Mouse (Mus musculus) c-Kit-positive CD71-negative TER-119-negative erythroid progenitor cells, embryonic 14.5 days (primary cell): ENCODE data around the gene Cltb.
"Not testable (repeated sequence)": the region's sequence is repeated elsewhere in the genome, so short reads cannot be mapped to it uniquely, and the experiment has no call there.

ENCODE experiments used
- DNase-seq: peaks from one replicate; pipeline ENCODE4 v3.0.0-alpha.2; 2013; ENCODE audit warnings: low read depth

Cltb gene

GRCm38 (mm10) chr13:54610972-54611754 is at the start of gene Cltb:
TSS of gene Cltb (minus strand) at chr13:54611344.
- DNase-seq, result peak; percentile 24

DNA sequence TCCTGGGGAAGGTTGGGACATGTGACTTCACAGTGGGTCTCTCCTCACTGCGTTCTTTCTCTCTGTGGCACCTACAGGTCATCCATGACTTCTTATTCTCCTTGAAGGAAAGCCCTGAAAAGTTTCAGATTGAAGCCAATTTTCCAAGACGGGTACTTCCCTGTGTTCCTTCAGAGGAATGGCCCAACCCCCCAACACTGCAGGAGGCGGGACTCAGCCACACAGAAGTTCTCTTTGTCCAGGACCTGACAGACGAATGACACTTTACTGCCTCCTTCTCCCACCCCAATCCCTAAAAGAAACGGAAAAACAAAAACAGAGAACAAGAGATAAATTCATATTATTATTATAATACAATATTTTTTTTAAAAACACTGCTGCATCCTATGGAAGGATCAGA is 49.7 kb upstream of the Cltb start:
- DNase-seq, result no peak

DNA sequence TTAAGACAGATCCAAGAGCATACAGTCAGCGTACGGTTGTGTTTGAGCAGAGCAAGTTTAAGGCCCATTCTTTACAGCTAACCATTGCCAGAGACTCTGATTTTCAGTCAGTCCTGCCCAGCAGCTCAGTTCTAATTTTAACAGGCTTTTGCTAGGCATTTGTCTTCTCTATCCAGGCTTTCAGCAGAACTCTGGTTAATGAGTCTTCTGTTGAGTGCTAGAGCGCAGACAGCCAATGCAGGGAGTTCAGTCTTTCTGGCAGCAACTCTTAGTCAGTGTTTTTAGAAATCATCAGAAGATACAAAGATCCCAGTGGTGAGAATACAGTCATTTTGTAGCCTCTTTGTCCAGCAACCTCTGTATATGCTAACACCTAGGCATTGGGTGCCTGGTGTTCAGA is 39.3 kb upstream of the Cltb start:
- DNase-seq, result no peak

GRCm38 (mm10) chr13:54635011-54635410 is 23.9 kb upstream of the Cltb start:
- DNase-seq, result no peak

- DNase-seq, result no peak
These were observed 21.7 kb upstream of the Cltb start for GRCm38 (mm10) chr13:54632731-54633277.

DNA sequence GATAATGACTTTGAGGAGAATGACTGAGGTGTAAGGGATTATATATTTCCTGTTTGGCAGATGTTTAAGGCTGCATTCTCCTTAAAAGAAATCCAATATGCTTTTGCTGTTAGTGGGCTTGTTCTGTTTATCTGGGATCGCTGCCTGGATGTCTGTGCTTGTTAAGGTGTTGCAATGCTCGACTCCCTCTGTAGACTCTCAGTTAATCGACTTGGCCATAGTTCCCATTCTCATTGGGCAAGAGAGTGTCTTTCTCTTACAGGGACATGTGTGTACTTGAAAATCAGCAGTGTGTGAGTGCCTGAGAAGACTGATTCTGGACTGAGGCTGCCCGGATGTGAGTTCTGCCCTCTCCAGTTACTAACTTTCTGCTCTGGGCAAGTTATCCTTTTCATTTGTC is 18.0 kb upstream of the Cltb start:
- no peak for DNase-seq

- peak; percentile 10 for DNase-seq
These were observed 10.9 kb upstream of the Cltb start for GRCm38 (mm10) chr13:54621960-54622521.

DNA sequence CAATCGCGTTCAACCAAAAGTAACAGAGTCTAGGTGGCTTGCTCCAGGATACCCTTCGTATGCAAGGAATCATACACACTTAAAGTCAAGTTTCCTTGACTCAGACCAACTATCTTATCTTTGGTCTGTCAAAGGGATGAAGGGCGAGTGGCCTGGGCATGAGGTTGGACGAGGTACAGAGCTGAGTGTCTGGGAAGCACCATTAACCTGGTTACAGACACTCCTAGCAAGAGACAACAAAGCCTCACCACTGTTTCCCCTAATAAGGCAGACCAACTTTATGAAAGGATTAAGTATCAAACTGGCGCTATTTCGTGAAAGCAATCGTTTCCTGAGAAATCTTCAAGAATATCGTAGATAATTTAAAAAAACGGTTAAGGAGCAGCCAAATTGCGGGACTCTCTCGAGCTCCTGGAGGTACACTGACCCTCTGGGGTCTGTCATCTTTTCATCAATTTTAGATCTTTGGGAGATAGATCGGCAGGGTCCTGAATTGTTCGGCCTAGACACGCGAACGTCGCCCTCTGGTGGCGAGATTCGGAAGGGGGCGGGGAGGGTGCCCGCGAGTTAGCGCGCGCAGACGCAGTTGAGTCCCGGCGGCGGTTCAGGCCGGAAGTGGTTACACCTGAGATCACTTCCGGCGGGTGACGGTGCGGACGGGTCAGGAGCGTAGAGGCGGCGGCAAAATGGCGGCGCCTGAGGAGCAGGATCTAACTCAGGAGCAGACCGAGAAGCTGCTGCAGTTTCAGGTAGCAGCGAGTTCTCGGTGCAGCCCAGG is 10.2 kb upstream of the Cltb start, which contains the start of gene Faf2:
Gene Faf2 (plus strand): TSS at position 630 of the 778 bp plus-strand sequence.
- peak; percentile 95 for DNase-seq

GRCm38 (mm10) chr13:54616998-54617397 is 5.9 kb upstream of the Cltb start:
- no peak for DNase-seq

DNA sequence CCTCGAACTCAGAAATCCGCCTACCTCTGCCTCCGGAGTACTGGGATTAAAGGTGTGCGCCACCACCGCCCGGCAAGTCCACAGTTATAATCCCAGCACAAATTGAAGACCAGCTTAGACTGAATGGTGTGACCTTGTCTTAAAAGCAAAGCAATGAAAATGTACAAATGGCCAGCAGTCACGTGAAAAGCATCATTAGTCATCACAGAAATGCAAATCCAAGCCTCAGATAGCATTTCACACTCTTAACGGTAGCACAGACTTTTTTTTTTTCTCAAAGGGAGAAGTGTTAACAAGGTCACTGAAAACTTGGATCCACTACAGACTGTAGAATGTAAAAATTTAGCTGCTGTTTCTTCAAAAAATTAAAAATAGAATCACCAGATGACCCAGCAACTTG is 5.2 kb upstream of the Cltb start:
- no peak for DNase-seq

GRCm38 (mm10) chr13:54613141-54613540 is 2.0 kb upstream of the Cltb start:
- DNase-seq, result not testable (repeated sequence)

DNA sequence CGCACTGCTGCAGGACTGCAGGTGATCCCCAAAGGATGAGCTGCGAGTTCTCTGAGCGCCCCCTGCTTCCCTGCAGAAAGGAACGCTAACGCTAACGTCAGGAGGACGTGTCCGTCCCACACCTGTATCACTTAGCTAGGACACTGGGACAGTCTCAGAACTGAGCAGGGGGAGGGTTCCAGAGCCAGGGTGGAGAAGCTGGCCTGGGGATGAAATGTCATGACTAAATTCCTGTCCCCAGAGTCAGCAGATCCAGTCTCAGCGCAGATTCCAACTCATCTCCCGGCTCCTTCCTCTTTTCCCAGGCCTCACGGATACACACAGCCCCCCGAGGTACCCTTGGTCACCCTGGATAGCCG is 552 bp downstream of the Cltb start:
- no peak for DNase-seq

GRCm38 (mm10) chr13:54609301-54609700 is 1.8 kb downstream of the Cltb start:
- no peak for DNase-seq

GRCm38 (mm10) chr13:54608666-54609065 is 2.5 kb downstream of the Cltb start:
- no peak for DNase-seq

- DNase-seq, result no peak
These were observed 3.1 kb downstream of the Cltb start for GRCm38 (mm10) chr13:54608002-54608401.

- no peak for DNase-seq
These were observed 3.9 kb downstream of the Cltb start for GRCm38 (mm10) chr13:54607204-54607603.

DNA sequence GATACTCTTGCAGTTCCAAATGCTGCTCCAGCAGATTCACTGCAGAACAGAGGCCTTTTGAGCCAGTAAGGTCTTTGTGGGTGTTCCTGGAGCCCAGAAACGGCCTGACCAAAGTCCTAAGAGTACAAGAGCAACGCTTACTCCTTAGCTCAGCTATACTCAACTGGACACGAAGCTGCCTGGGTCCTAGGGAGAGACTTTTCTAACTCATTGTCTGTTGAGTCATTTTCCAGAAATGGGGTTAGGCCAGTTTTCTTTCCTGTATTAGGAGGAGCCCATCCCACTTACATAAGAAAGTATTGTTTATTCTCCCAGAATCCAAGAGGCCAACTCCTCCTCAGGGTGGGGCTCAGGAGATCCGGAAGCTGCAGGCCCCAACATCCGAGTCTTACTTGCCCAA is 5.7 kb downstream of the Cltb start:
- no peak for DNase-seq

DNA sequence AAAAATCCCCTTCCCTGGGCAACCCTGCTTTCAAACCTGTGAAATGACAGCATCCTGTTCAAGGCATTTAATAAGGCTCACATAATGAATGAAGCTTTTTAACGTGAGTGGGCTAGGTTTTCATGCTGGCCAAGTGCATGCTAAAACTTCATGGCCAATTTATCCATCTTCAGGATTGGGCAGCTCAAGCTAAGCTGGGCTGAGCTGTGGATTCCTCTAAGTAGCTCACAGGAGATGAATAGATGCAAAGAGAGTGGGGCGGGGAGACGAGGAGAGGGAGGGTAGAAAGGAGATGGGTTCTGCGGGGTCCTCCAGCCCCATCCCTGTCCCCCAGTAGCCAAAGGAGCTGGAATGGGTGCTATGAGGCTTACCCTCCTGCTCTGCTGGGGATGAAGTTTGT is 6.9 kb downstream of the Cltb start:
- no peak for DNase-seq

DNA sequence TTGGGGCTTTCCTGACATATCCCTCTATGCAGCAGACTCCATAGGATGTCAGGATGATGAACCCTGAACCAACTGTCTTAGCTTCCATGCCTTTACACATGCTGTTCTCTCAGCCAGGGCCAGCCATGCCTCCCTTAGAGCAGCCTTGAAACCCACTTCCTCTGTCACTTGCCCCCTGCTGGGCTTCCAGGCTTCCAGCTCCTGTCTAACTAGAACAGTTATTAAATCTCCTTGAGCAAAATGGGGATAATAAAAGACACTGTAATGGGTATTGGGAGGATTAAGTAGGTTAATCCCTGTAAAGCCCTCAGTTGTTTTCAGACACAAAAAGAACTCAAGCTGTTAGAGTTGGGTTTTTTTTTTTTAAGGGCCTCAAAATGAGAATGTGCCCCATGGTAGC is 7.6 kb downstream of the Cltb start:
- DNase-seq, result no peak

- no peak for DNase-seq
These were observed 8.5 kb downstream of the Cltb start for GRCm38 (mm10) chr13:54602639-54603111.

- DNase-seq, result no peak
These were observed 12.5 kb downstream of the Cltb start for GRCm38 (mm10) chr13:54598622-54599143.

GRCm38 (mm10) chr13:54596870-54597269 is 14.3 kb downstream of the Cltb start:
- no peak for DNase-seq
